Mouse (Mus musculus) spleen, adult 2 months (tissue): ENCODE measurements around the gene Adgrf5.

Experiments
- CTCF ChIP-seq: fragments of 200-500 bp; IDR thresholded peaks from 2 replicates; pipeline ENCODE4 v1.5.1; 2011; ENCODE audit warnings: mild to moderate bottlenecking, inconsistent platforms; ENCODE audit not compliant: insufficient read depth, insufficient read length, insufficient replicate concordance; ENCODE audit errors: extremely low read depth
- POLR2A ChIP-seq: fragments of 200-500 bp; IDR thresholded peaks from 2 replicates; pipeline ENCODE4 v1.6.1; 2011; ENCODE audit warnings: low read depth, low read length, inconsistent platforms

- TF ChIP-seq CTCF (no peak), POLR2A (no peak)
Measured at GRCm38 (mm10) chr17:43451216-43451615, 91.0 kb downstream of the Adgrf5 start.
